Mouse (Mus musculus) heart, postnatal 36 days (tissue): ENCODE results near the gene Nek9. TPM values are rescaled to one million over a fixed set of nuclear protein-coding genes. Genes with fewer than 3 reads are reported as not detected.

Experiments used
- DNase-seq, 2 experiments: peaks; one replicate each; pipeline ENCODE4 v3.0.0; 2021 to 2022
- intact Hi-C: fragments of 180-260 bp; cut with DNase I; formaldehyde crosslinking; loops from one replicate; pipeline ENCODE4 v1.15.1; 2025
- total RNA-seq, 2 experiments: library from RNA; stranded (reverse); gene quantifications; 2 replicates each; pipeline ENCODE4 v1.2.3; 2021

Nek9 gene
- total RNA-seq, 2 experiments from 2014 or later, result 100 to 106 TPM

DNA sequence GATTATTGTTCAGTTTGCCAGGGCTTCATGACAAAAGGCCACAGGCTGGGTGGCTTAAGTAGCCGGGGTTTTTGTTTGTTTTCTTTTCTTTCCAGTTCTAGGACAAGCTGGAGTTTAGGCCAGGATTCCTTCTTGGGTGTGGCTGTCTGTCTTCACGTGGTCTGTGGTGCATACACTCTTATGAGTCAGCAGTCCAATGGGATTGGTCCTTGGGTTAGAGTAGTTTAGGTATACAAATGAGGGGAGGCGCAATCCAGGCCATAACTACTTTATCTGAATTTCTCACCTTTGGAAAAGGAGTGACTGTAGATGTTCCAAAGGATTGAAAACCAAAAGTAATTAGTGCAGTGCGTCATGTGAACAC lies 67.3 kb downstream of the Nek9 start:
- intact Hi-C loops, result no loop called here
- no peak for DNase-seq

DNA sequence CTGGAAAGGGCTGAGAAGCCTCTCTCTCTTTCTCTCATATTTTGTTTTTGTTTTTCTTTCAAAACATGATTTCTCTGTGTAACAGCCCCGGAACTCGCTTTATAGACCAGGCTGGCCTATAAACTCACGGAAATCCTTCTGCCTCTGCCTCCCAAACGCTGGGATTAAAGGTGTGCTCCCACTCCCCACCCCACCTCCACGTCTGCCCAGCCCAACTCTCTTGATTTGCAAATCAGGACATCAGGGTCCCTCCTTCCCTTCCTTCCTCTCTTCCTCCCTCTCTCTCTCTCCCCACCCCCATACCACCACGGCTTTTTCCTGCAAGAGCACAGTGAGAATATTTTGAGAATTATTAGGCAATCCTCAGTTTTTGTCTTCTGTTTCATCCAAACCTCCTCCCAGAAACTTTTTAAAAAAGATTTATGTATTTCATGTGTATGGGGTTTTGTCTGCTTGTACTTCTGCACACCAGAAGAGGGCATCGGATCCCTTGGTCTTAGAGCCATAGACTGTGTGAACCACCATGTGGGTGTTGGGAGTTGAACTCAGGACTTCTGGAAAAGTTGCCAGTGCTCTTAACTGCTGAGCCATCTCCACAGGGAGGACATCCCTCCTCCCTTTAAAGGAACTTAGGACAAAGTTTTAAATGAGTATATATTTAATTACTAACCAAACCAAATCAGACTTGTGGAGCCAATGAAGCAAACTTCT lies 67.9 kb downstream of the Nek9 start:
- DNase-seq, result no peak
- intact Hi-C loops, result no loop called here

DNA sequence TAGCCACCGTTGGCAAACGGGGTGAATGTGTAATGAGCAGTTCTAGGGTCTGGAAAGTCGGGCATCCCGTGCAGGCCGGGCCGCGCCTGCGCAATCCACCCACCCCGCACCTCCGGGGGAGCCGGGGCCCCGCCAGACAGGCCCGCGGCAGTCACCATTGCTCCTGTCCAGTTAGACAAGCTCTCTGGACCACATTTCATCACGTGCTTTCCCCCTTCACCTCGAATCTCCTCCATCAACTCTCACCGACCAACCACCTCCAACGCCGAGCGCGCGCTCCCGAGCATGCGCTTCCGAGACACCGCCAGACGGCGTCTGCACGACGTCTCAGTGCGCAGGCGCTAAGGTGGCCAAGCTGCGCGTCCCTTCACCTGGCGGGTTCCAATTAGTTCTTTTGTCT lies 68.8 kb downstream of the Nek9 start, which contains the start of gene Mlh3:
Gene Mlh3, minus strand, starts transcription at position 281 of the 400 bp plus-strand sequence.
- peak; percentile 80 to 87 for DNase-seq
- intact Hi-C loops, result no loop called here

DNA sequence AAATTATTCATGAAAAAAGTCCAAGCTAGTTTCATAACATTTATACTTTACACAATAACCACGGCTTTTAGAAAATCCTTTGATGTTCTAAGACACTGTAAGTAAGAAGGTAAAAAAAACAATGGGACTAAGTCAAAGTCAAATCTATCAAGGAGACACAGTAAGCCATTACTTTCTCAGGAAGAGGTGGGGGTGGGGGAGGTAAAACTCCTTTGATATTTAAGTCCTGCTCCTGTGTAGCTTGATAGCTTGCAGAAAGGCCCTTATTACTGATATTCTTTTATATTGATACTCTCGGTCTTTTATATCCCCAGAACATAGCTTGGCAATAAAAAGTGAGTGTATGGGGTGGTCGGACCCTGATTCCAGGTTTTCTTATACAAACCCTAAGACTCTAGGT lies 69.3 kb downstream of the Nek9 start:
- intact Hi-C loops, result no loop called here
- no peak for DNase-seq

DNA sequence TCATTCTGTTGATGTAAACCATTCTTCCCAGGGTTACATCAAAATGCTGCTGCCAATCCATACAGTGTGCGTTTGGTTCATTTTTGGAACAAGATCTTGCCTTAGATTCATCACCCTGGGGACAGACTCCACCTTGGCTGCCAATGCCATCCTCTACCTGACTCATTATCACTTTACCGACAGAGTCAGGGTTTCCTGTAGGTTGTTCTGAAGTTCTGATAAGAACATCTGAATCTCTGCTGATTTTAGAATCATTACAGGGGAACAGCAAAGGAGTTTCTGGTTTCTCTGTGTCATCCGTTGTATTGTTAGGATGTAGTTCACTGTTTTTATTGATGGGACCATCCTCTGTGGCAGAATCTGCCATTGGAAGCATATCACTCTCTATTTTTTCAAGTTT lies 72.9 kb downstream of the Nek9 start:
- intact Hi-C loops, result no loop called here
- no peak for DNase-seq

DNA sequence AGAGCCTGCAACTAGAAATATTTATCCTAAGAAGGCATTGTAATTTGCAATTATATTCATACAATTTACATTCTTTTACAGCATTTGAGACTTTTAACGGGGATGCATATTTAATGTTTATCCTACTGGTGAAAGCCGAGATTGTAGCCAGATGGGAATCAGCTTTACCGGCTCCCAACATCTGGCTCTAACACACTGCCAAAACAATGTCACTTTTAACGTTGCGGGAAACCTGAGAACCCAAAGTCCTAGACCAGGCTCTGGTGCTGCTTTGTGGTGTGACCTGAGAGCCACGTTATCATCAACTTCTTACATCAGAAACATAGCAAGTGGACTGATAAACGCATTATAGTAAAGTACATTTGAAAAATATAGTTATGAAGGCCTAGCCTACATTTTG lies 74.2 kb downstream of the Nek9 start:
- intact Hi-C loops, result no loop called here
- DNase-seq, result no peak

DNA sequence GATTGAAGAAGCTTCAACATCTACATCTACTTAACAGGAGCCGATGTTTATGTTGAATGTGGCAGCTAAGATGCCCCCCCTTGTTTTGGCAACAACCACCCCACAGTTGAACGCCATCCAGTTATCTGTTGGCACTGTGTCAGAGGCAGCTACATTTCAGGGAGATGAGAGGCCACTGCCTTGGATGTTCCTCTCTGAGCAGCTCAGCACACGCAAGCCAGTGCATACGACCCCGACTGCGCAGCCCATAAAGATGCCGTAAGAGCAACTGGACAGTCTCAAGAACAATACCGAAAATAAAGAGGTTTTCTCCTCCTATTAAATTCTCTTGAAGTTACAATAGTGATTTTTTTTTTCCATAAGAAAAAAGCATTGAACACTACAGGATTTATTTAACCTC lies 74.6 kb downstream of the Nek9 start:
- DNase-seq, result no peak
- intact Hi-C loops, result no loop called here

DNA sequence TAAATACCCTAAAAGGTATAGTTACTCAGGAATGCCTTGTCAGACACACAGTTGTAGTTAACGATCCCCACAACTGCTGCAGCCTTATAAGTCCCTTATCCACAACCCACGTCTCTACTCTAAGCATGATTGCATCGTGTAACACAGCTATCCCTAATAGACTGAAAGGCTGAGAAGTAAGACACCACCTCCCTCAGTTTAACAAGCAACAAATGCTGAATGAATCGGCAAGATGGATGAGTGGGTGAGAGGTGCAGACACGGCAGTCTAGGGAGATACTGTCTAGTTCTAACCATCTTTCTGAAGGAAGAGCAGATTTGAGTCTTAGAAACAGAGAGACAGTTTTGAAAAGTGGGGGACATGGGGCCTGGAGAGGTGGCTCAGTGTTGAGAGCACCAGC lies 76.0 kb downstream of the Nek9 start:
- intact Hi-C loops, result no loop called here
- DNase-seq, result no peak

DNA sequence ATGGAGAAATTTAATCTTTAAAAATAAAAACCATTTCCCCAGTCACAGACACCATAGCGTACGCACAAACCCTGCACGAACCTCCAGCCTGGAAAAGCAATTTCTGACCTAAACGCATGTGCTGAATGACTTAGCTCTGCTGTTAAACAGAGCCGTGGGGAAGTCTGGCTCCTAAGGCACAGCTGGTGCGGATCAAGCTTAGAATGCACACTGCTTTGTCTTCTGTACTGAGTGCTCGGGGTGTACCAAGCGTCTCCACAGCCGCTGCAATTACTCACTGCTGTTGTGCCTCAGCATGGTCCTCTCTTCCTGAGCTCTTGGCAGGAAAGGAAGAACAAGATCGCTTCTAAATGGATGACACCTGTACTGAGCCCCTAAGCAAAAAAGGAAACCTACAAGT lies 76.7 kb downstream of the Nek9 start:
- intact Hi-C loops, result no loop called here
- DNase-seq, result no peak

DNA sequence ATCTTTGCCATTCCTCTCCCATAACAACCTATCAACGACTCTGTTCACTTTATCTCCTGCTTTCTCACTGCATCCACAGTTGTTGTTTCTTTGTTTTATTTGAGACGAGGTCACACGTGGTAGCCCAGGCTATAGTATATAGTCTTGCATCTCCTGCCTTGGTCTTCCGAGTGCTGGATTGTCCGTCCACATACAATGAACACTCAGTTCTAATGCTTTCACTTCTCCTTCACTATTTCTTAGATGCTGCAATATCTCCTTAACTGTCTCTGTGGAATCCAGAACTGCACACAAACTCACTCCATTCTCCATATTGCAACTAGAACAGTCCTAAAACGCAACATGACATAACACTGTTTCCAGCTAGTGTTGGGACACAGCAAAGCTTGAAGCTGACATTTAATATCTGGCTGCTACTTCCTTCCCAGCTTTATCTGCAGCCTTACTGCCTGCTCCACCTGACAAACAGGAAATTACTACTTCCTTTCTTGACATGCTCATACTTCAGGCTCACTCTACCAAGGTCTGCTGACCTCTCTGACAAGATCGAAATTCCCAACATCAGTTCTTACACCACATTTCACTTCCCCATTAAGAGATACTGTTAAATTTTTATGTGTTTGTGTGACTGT lies 82.0 kb downstream of the Nek9 start:
- DNase-seq, result no peak
- intact Hi-C loops, result no loop called here

DNA sequence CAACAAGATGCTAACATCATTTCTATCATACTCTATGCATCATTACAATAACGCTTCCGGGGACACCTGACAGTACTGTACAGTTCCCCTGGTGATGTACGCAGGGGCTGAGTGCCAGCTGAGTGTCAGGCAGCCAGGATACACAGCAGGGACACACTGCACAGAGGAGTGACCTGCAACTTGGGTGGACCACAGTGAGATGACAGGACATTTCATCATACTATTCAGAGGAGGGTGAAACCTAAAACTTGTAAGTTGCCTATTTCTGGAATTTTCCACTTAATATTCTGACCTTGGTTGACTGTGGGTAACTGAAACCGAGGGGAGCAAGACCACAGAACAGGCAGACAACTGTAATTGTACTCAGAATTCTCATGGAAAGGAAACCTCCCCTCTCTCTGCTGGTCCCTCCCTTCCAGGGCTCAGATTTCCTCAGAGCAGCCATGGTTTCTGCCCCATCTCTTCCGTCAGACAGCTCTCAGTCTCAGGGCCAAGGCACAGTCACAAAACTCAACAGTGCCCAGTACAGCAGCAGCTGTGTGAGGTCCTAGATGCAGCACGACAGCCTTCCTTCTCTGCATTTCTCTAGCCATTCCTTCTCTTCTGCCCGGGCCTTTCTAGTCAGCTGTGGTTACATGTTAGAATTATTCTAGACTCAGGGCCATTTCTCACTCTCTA lies 82.9 kb downstream of the Nek9 start:
- intact Hi-C loops, result no loop called here
- no peak for DNase-seq

DNA sequence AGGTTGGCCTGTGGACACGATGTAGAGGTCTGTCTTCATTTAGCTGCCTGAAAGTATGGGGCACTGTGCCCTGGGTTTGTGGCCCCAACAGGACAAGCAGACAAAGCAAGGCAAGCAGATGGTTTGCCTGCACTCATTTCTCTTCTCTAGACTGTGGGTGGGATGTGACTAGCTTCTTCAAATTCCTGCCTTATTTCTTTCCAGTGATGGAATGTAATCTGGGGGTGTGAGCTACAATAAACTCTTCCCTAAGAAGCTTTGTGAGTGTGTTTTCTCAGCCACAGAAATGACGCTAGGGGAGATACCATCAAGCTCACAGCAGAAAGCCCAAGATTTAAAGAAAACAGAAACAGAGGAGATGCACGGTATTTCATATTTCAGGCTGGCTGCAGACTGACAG lies 87.1 kb downstream of the Nek9 start:
- intact Hi-C loops, result no loop called here
- DNase-seq, result no peak

Other genes starting within 250 kb of the Nek9 start
- 1 to 10 TPM; 2.1 to 2.3 TPM for gene Prox2, start 228.6 kb downstream of the Nek9 start, total RNA-seq
- gene Dlst, start 228.5 kb downstream of the Nek9 start, total RNA-seq, result 100 to 1,000 TPM; 681 to 829 TPM
- 1 to 10 TPM; 3.6 to 3.9 TPM for gene Rps6kl1, start 188.1 kb downstream of the Nek9 start, total RNA-seq
- gene Pgf, start 161.6 kb downstream of the Nek9 start, total RNA-seq, result 1 to 10 TPM; 3.4 to 4.6 TPM
- gene Eif2b2, start 119.9 kb downstream of the Nek9 start, total RNA-seq, result 10 to 100 TPM; 42.7 to 47.7 TPM
- 1 to 10 TPM; 7.5 to 8.7 TPM for gene Mlh3, start 68.8 kb downstream of the Nek9 start, total RNA-seq
- 10 to 100 TPM; 15.9 to 22.1 TPM for gene Acyp1, start 50.9 kb downstream of the Nek9 start, total RNA-seq
- gene Zc2hc1c, start 50.8 kb downstream of the Nek9 start, total RNA-seq, result 1 to 10 TPM; 2.3 to 2.9 TPM
- gene Tmed10, start 35.5 kb upstream of the Nek9 start, total RNA-seq, result 100 to 1,000 TPM; 158 to 175 TPM
- 10 to 100 TPM in 1 of 2 experiments, 1 to 10 TPM in 1; 2.5 to 24.3 TPM for gene Fos, start 134.5 kb upstream of the Nek9 start, total RNA-seq